Mouse (Mus musculus) left cerebral cortex, adult 2 months (tissue): ENCODE measurements around the gene Olfr148. TPM values are rescaled to one million over a fixed set of nuclear protein-coding genes. Genes with fewer than 3 reads are reported as not detected.

Source experiments
- DNase-seq, 2 experiments: peaks; one replicate each; pipeline ENCODE4 v3.0.0; 2021 to 2022; ENCODE audit warnings: low spot score in 2 of 2, mixed read lengths in 1 of 2; ENCODE audit errors: extremely low spot score in 1 of 2
- H3K27ac ChIP-seq: fragments of 200-600 bp; 2 replicates; pipeline ENCODE4 v1.8.1; 2022
- H3K4me3 ChIP-seq: fragments of 200-600 bp; 2 replicates; pipeline ENCODE4 v1.8.1; 2022
- CTCF ChIP-seq: fragments of 200-600 bp; IDR thresholded peaks from 2 replicates; pipeline ENCODE4 v1.8.1; 2022; ENCODE audit warnings: antibody characterized with exemption, mild to moderate bottlenecking, moderate library complexity
- intact Hi-C: fragments of 180-260 bp; cut with DNase I; formaldehyde crosslinking; loops from one replicate; pipeline ENCODE4 v1.15.1; 2025
- long read RNA-seq, 2 experiments: library from polyadenylated mRNA; stranded (forward); transcript quantifications; one replicate each; pipeline ENCODE4 v2.0.0; 2021; ENCODE audit warnings: borderline mapping rate in 2 of 2
- total RNA-seq, 2 experiments: library from RNA; stranded (reverse); gene quantifications; 2 replicates each; pipeline ENCODE4 v1.2.3; 2021

Gene Olfr148
- total RNA-seq: not detected
- long read RNA-seq, experiment 1: 0 reads
- long read RNA-seq, experiment 2: 0 reads

- intact Hi-C loops: loop anchor here (5.0 kb wide), 1 partner anchor 803 kb away; no protein-coding TSS in a partner anchor
Measured at GRCm38 (mm10) chr9:39610355-39610754, at the start of gene Olfr148. TSS of gene Olfr148 (plus strand) at chr9:39610655.

DNA sequence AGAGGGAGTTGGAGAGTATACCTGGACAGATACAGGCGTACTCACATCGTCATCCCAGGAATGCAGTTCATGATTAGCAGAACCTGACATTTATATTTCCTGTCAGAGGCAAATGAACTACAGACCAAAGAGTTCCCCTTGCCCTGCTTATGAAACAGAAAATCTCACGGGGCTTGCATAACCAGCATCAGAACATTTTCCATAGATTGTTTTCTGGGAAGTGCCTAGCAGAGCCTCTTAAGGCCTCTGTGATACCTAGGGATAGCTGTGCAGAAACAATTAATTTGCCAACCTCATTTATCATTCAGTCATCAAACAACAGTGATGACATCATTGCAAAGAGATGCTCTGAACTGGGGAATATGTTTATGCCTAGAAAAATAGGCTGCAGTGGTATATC lies 35.0 kb upstream of the Olfr148 start, which contains the start of gene Olfr959:
TSS of gene Olfr959 (minus strand) at position 101 of the 400 bp plus-strand sequence.
- H3K27ac ChIP-seq: no peak within 1 kb of the TSS
- no peak for DNase-seq
- no peak for TF ChIP-seq CTCF
- intact Hi-C loops: no loop called here
- no peak within 1 kb of the TSS for H3K4me3 ChIP-seq

More at GRCm38 (mm10) chr9:39610355-39610754, at the start of gene Olfr148:
- no peak for DNase-seq
- Histone ChIP-seq H3K4me3 (no peak within 1 kb of the TSS), H3K27ac (no peak within 1 kb of the TSS)
- no peak for TF ChIP-seq CTCF

GRCm38 (mm10) chr9:39577050-39577449 lies 33.4 kb upstream of the Olfr148 start:
- DNase-seq: no peak
- H3K4me3 ChIP-seq: no peak overlapping the region
- no peak for TF ChIP-seq CTCF
- no peak overlapping the region for H3K27ac ChIP-seq
- intact Hi-C loops: no loop called here

DNA sequence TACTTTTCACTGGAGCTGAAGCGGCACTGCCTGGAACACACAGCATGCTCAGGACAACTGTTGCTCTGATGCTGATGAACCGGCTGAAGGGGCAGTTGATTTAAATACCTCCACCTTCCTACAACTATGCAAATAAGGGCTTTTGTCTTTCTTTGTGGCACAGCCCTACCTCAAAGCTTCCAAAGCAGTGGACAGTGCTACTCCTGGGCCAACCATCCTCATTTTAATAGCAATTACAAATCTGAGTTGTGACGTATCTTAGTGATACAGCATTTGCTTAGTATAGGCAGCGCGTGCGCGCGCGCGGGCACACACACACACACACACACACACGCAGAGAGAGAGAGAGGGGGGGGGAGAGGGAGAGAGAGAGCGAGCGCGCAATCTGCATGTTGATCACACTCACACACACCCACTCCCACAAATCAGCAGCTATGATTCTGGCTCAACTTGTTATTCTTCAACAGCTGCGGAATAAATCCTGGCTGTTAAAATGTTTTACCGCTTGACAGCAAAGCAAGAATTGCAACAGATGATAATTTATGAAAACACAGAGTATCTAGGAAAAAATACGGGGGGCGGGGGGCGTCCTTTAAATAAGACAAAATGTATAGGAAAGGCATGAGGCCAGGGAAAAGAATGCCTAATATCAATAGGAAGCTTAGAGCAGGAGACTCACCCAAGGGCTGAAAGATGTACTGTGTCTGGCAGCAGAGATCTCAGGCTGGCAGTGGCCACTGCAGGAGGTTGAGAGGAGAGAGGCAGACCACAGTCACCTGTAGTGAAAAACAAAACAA lies 7.7 kb upstream of the Olfr148 start:
- peak; percentile 14 to 16 for DNase-seq
- TF ChIP-seq CTCF: no peak
- H3K4me3 ChIP-seq: peak overlapping the region; percentile 26
- no peak overlapping the region for H3K27ac ChIP-seq
- intact Hi-C loops: no loop called here

- no peak overlapping the region for H3K27ac ChIP-seq
- DNase-seq: no peak
- intact Hi-C loops: no loop called here
- H3K4me3 ChIP-seq: peak overlapping the region; percentile 17
- TF ChIP-seq CTCF: no peak
Measured at GRCm38 (mm10) chr9:39603333-39603845, 7.1 kb upstream of the Olfr148 start.

DNA sequence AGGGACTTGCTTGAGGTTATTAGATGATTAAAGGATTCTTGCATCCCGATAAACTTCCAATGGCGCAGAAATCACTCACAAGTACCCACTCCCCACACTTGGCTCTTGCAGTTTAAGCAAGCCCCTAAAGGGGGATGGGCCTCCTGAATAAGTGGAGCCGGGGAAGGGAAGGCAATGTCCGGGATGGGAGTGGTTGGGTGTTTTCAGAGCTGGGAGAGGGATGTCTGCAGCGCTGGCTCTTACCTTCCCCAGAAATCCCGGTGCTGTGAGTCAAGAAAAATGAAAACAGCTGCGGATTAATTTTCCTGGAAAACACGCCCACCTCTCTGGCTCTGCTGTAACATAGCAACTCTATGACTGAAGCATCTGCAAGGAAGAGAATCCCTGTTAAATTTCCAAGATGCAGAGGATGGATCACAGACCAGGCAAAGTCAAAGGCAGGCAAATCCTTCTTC lies 6.4 kb upstream of the Olfr148 start, which contains the start of gene AW551984:
TSS of gene AW551984 (minus strand) at position 405 of the 455 bp plus-strand sequence.
- DNase-seq: peak in 1 of 2 experiments; percentile 13
- intact Hi-C loops: no loop called here

GRCm38 (mm10) chr9:39608497-39608896 lies 2.0 kb upstream of the Olfr148 start:
- Histone ChIP-seq H3K4me3 (no peak overlapping the region), H3K27ac (no peak overlapping the region)
- no peak for TF ChIP-seq CTCF
- intact Hi-C loops: no loop called here
- DNase-seq: no peak

More for the DNA sequence above, 6.4 kb upstream of the Olfr148 start, which contains the start of gene AW551984:
- no peak for TF ChIP-seq CTCF
- peak within 1 kb of the TSS; percentile 17 for H3K4me3 ChIP-seq
- H3K27ac ChIP-seq: no peak within 1 kb of the TSS

- intact Hi-C loops: loop anchor here (1.0 to 5.0 kb wide), 2 partner anchors 103 to 805 kb away; no protein-coding TSS in a partner anchor
- peak in 1 of 2 experiments; percentile 35 for DNase-seq
Measured at GRCm38 (mm10) chr9:39611953-39612352, 1.5 kb downstream of the Olfr148 start.

DNA sequence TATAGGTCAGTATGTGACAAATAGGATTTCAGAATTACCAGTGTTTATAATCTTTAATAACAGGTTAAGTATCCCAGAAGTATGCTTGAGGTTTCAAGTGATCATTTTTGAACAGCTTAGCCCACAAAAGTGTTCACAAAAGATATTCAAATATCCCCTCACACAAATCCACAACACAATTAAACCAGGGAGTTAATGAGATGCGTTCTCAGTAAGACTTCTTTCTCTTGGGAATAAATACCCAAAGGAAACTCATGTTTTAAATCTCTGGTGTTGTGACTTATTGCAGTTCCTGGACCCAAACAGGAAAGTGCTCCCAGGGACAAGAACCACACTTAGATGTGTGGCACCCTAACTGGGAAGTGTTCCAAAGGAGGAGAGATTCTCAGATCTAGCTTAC lies 10.6 kb downstream of the Olfr148 start, which contains the start of gene Olfr960:
TSS of gene Olfr960 (plus strand) at position 301 of the 400 bp plus-strand sequence.
- TF ChIP-seq CTCF: no peak
- Histone ChIP-seq H3K4me3 (no peak within 1 kb of the TSS), H3K27ac (no peak within 1 kb of the TSS)
- intact Hi-C loops: no loop called here
- no peak for DNase-seq

More at GRCm38 (mm10) chr9:39611953-39612352, 1.5 kb downstream of the Olfr148 start:
- peak; percentile 75 for TF ChIP-seq CTCF
- Histone ChIP-seq H3K4me3 (no peak overlapping the region), H3K27ac (no peak overlapping the region)

- intact Hi-C loops: no loop called here
- Histone ChIP-seq H3K4me3 (no peak overlapping the region), H3K27ac (no peak overlapping the region)
- TF ChIP-seq CTCF: no peak
- no peak for DNase-seq
Measured at GRCm38 (mm10) chr9:39623783-39624182, 13.3 kb downstream of the Olfr148 start.

- intact Hi-C loops: no loop called here
- no peak for TF ChIP-seq CTCF
- Histone ChIP-seq H3K4me3 (no peak overlapping the region), H3K27ac (no peak overlapping the region)
- no peak for DNase-seq
Measured at GRCm38 (mm10) chr9:39624711-39625110, 14.3 kb downstream of the Olfr148 start.

DNA sequence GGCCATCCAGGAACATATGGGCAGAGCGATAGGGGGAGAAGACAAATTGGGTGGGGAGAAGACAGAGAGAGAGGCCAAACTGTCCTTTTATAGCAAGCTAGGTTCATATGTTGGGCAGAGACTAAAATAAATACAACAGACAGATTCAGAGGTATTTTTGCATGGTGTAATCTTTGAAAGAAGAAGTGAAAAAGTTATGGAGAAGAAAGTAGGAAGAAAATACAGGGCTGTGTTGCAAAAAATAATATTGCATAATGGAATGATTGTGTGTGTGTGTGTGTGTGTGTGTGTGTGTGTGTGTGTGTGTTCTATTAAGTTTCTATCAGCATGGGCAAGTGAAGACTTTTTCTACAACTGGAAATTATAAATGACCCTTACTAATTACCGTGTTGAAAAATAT lies 18.6 kb downstream of the Olfr148 start:
- no peak for TF ChIP-seq CTCF
- DNase-seq: no peak
- H3K4me3 ChIP-seq: no peak overlapping the region
- H3K27ac ChIP-seq: no peak overlapping the region
- intact Hi-C loops: no loop called here
